Mouse (Mus musculus) telencephalon, adult 2 months (tissue): ENCODE results near the gene Dcakd.

Experiments used
- DNase-seq: peaks from one replicate; pipeline ENCODE4 v3.0.0-alpha.2; 2011; ENCODE audit warnings: low read depth, low spot score

The Dcakd gene

DNA sequence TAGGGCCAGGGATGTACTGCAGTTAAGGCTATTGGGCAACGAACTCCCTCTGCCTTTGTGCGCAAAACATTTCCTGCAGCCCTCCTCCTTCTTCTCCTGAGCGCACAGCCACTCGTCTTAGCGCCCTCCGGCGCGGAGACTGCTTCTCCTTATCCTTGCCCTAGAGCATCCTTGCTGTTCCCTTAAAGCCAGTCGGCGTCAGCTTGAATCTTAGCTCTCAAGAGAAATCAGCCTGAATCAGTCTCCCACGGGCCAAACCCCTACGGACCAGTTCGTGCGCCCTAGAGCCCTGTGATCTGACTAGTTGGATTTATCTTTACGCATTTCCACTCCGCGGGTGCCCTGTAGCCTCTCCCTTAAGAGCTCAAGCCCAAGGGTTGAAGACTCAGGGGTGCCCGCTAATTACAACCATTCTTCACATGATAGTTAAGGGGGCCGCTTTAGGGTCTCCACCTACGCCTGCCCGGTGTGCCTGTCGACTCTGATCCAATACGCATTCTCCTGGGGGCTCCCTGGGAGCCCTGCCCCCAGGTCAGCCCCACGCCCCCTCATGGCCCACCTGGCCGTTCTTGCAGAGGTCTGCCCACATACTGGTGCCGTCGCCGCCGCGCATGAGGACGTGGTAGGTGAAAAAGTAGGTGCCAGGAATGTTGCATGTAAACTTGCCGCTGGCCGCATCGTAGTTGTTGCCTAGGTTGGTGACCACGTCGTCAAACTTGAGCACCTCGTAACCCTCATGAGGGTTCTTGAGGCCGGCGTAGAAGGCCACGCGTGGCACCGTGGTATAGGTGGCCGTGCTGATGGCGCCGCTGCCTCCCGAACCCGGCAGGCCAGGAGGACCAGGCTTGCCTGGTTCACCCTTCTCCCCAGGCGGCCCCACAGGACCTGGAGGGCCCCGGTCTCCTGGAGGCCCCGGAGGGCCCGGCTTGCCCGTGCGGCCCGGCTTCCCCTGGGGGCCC is 82.5 kb downstream of the Dcakd start:
- DNase-seq: no peak
